Mouse (Mus musculus) bone marrow, adult 2 months (tissue): Measurements from ENCODE around the gene 2610528A11Rik.

ENCODE experiments used
- CTCF ChIP-seq: fragments of 200-500 bp; IDR thresholded peaks from 2 replicates; pipeline ENCODE4 v1.5.1; 2011; ENCODE audit warnings: low read length, control low read depth; ENCODE audit not compliant: control insufficient read depth, insufficient read depth
- POLR2A ChIP-seq: fragments of 200-500 bp; IDR thresholded peaks from 2 replicates; pipeline ENCODE4 v1.6.1; 2011; ENCODE audit warnings: low read depth, mild to moderate bottlenecking, control low read depth, low read length, borderline replicate concordance; ENCODE audit not compliant: control insufficient read depth

- TF ChIP-seq CTCF (no peak), POLR2A (no peak)
Observed at GRCm38 (mm10) chr14:37111371-37111770, 2.5 kb downstream of the 2610528A11Rik start.
